Mouse (Mus musculus): ENCODE measurements around the gene Fndc9. TPM values are rescaled to one million over a fixed set of nuclear protein-coding genes. Genes with fewer than 3 reads are reported as not detected.

The Fndc9 gene
- polyA plus RNA-seq, 1 experiment from 2014 or later, result 0.45 TPM

DNA sequence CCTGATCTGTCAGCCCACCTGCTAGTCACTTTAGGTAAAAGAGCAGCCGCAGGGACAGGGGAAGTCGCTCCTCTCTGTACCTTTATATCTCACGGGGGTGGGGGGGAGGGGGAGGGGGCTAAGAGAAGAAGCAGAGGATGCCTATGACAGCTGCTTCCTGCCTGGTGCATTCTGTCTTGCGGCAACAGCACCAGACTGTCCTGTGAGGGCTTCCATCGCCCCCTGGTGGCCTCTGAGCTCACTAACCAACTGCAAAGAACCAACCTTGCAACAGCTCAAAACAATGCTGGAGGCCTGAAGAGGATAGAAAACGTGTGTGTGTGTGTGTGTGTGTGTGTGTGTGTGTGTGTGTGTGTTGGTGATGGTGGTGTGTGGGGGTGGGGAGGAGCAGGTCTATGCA is 40.0 kb downstream of the Fndc9 start:
- Histone ChIP-seq H3K4me2 (ENCODE audit: low read depth, low read length) (no peak overlapping the region), H3K4me1 (ENCODE audit: control insufficient read depth, insufficient read depth, low read length) (no peaks in the 10 kb centered on the region), H3K9me3 (ENCODE audit: control insufficient read depth, low read length) (no peaks in the 10 kb centered on the region), H3K36me3 (ENCODE audit: control insufficient read depth, insufficient read depth, low read length) (no peaks in the 10 kb centered on the region), H3K4me3 (ENCODE audit: low read depth, low read length) (no peak overlapping the region), H3K27ac (replicated peaks; ENCODE audit: low read depth, low read length) (no peak overlapping the region), H3K9ac (ENCODE audit: low read depth, low read length) (no peak overlapping the region), H3K27me3 (replicated peaks; ENCODE audit: control insufficient read depth, insufficient read depth, low read length) (no peaks in the 10 kb centered on the region)
- ATAC-seq (ENCODE audit: low read depth) (peak; percentile 70), DNase-seq (ENCODE audit: low spot score) (peak; percentile 85)
- 10% methylated on average over 4 of the region's 6 CpGs for WGBS

DNA sequence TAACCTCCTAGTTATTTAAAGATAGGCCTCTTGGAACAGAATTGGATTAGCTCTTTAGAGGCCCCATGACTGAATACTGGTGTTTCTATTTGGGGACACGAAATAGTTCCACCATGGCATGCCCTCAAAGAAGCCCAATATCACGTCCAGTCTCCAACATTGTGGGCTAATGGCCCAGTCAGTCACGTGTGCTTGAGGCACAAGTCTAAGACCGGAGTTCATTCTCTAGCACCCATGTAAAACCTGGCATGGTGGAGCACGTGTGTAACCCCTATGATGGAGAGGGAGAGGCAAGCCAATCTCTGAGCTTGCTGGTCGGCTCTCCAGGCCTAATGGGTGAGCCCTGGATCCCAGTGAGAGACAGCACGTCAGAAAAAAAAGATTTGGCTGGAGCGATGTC is 40.8 kb downstream of the Fndc9 start:
- WGBS, result 87% methylated on average over 8 of the region's 8 CpGs
- no peaks in the 10 kb centered on the region for H3K36me3 ChIP-seq (ENCODE audit: control insufficient read depth, insufficient read depth, low read length)

DNA sequence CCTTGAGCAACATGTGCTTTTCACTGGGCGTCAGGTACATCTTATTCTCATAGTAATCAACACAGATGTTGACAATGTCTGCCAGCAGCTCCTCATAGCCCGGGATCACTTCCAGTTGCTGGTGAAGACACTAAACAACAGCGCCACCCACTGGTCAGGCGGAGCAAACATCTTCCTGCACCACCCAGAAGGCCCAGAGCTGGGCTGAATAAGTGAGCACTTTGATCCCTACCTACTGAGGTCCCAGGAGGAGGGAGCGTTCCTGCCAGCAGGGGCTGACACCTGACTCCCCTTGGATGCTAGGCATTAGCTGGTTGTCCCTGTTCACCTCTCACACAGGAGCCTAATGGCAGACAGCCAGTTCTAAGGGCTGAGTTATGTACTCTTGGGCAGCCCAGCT is 41.4 kb downstream of the Fndc9 start:
- ATAC-seq (ENCODE audit: low read depth) (peak; percentile 50; the same call in 1 of the 2 replicates), DNase-seq (ENCODE audit: low spot score) (peak; percentile 8)
- Histone ChIP-seq H3K27ac (replicated peaks; ENCODE audit: low read depth, low read length) (no peak overlapping the region), H3K4me1 (ENCODE audit: control insufficient read depth, insufficient read depth, low read length) (no peaks in the 10 kb centered on the region), H3K36me3 (ENCODE audit: control insufficient read depth, insufficient read depth, low read length) (no peaks in the 10 kb centered on the region), H3K4me3 (ENCODE audit: low read depth, low read length) (no peak overlapping the region), H3K27me3 (replicated peaks; ENCODE audit: control insufficient read depth, insufficient read depth, low read length) (no peaks in the 10 kb centered on the region), H3K9me3 (ENCODE audit: control insufficient read depth, low read length) (no peaks in the 10 kb centered on the region), H3K9ac (ENCODE audit: low read depth, low read length) (no peak overlapping the region), H3K4me2 (ENCODE audit: low read depth, low read length) (no peak overlapping the region)
- WGBS, result 44% methylated on average over 5 of the region's 5 CpGs

More for the DNA sequence above, 40.8 kb downstream of the Fndc9 start:
- Histone ChIP-seq H3K4me1 (ENCODE audit: control insufficient read depth, insufficient read depth, low read length) (no peaks in the 10 kb centered on the region), H3K4me3 (ENCODE audit: low read depth, low read length) (no peak overlapping the region), H3K9ac (ENCODE audit: low read depth, low read length) (no peak overlapping the region), H3K27ac (replicated peaks; ENCODE audit: low read depth, low read length) (no peak overlapping the region), H3K9me3 (ENCODE audit: control insufficient read depth, low read length) (no peaks in the 10 kb centered on the region), H3K27me3 (replicated peaks; ENCODE audit: control insufficient read depth, insufficient read depth, low read length) (no peaks in the 10 kb centered on the region), H3K4me2 (ENCODE audit: low read depth, low read length) (no peak overlapping the region)
- no peak for ATAC-seq (ENCODE audit: low read depth)
- DNase-seq (ENCODE audit: low spot score), result no peak

DNA sequence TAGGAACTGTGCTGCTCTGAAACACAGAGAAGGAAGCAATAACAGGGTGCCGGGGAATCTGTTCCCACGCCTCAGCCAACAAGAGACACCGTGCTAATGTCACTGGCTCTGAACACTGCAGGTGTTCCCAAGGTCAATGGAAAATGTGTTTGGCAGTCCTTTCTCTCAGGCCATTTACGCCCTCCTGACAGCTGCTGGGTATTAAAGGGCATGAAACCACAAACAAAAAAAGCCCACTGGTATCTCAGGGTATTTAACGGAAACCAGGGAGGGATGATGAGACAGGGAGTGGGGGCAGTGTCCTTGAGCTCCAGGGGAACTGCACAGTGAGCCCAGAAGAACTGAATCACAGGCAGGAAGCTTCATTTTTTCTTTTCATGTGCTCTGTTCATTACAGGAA is 42.8 kb downstream of the Fndc9 start:
- Histone ChIP-seq H3K27me3 (replicated peaks; ENCODE audit: control insufficient read depth, insufficient read depth, low read length) (no peaks in the 10 kb centered on the region), H3K36me3 (ENCODE audit: control insufficient read depth, insufficient read depth, low read length) (no peaks in the 10 kb centered on the region), H3K4me3 (ENCODE audit: low read depth, low read length) (no peak overlapping the region), H3K4me2 (ENCODE audit: low read depth, low read length) (no peak overlapping the region), H3K4me1 (ENCODE audit: control insufficient read depth, insufficient read depth, low read length) (no peaks in the 10 kb centered on the region), H3K9ac (ENCODE audit: low read depth, low read length) (no peak overlapping the region), H3K27ac (replicated peaks; ENCODE audit: low read depth, low read length) (no peak overlapping the region), H3K9me3 (ENCODE audit: control insufficient read depth, low read length) (no peaks in the 10 kb centered on the region)
- 69% methylated on average over 5 of the region's 5 CpGs for WGBS
- ATAC-seq (ENCODE audit: low read depth) (no peak), DNase-seq (ENCODE audit: low spot score) (no peak)

DNA sequence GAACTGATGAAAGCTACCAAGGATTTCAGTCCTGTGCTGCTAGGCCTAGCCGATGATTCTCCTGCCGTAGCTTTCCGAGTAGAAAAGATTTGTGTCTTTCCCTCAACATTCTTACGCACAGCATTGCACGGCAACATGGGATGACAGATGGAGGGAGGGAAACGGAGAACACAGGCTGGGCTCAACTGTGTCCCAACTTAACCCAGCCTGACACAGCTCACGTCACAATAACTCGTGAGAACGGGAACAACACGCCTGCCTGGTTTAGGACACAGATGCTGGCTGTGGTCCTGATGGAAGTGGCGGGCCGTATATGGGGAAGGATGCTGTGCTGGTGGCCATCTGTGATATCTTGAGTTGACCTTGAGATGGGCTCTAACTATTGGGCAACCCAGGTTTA is 43.4 kb downstream of the Fndc9 start:
- Histone ChIP-seq H3K9ac (ENCODE audit: low read depth, low read length) (no peak overlapping the region), H3K27ac (replicated peaks; ENCODE audit: low read depth, low read length) (no peak overlapping the region), H3K9me3 (ENCODE audit: control insufficient read depth, low read length) (no peaks in the 10 kb centered on the region), H3K4me3 (ENCODE audit: low read depth, low read length) (no peak overlapping the region), H3K36me3 (ENCODE audit: control insufficient read depth, insufficient read depth, low read length) (no peaks in the 10 kb centered on the region), H3K27me3 (replicated peaks; ENCODE audit: control insufficient read depth, insufficient read depth, low read length) (no peaks in the 10 kb centered on the region), H3K4me1 (ENCODE audit: control insufficient read depth, insufficient read depth, low read length) (no peaks in the 10 kb centered on the region), H3K4me2 (ENCODE audit: low read depth, low read length) (no peak overlapping the region)
- WGBS, result 92% methylated on average over 12 of the region's 12 CpGs
- ATAC-seq (ENCODE audit: low read depth), result no peak
- DNase-seq (ENCODE audit: low spot score), result no peak

DNA sequence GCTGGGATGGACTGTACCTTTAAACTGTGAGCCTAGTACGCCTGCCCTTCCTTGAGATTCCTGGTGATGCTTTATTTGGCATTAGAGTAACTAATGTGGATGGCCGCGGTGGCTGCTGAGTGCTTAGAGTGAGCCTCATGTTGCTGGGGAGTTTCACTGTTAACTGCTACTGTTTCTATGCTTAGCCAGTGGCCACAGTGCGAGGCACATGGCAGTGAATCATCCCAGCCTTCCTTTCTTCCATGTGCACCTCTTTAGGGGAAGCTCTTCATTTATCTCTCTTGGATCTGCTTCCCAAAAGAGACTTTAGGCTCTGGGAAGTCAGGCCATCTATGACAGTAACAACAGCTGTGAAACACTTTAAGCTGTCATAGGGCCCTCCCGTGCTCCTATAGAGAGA is 47.3 kb downstream of the Fndc9 start:
- H3K36me3 ChIP-seq (ENCODE audit: control insufficient read depth, insufficient read depth, low read length), result no peaks in the 10 kb centered on the region
- H3K27ac ChIP-seq (replicated peaks; ENCODE audit: low read depth, low read length), result no peak overlapping the region
- DNase-seq (ENCODE audit: low spot score), result no peak
- no peaks in the 10 kb centered on the region for H3K4me1 ChIP-seq (ENCODE audit: control insufficient read depth, insufficient read depth, low read length)
- no peaks in the 10 kb centered on the region for H3K27me3 ChIP-seq (replicated peaks; ENCODE audit: control insufficient read depth, insufficient read depth, low read length)
- WGBS, result 91% methylated on average over 5 of the region's 5 CpGs
- H3K4me3 ChIP-seq (ENCODE audit: low read depth, low read length), result no peak overlapping the region
- H3K9me3 ChIP-seq (ENCODE audit: control insufficient read depth, low read length), result no peaks in the 10 kb centered on the region
- ATAC-seq (ENCODE audit: low read depth), result no peak
- no peak overlapping the region for H3K4me2 ChIP-seq (ENCODE audit: low read depth, low read length)
- H3K9ac ChIP-seq (ENCODE audit: low read depth, low read length), result no peak overlapping the region

DNA sequence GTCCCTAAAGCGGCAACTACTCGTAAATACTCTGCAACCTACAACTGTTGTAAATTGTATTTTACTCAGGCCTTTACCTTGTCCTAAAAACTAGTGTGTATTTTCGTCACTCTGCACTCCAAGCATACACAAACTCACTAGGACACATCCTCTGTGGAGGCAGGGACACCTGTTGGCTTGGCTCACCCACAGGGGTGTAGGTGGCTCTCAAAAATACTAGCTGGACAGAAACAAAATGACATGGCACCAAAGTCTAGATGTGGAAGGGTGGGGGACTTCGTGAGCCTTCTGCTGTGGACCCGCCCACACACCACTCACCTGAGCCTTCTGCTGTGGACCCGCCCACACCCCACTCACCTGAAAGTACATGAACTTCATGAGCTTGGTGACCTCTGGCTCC is 48.5 kb downstream of the Fndc9 start:
- H3K36me3 ChIP-seq (ENCODE audit: control insufficient read depth, insufficient read depth, low read length), result no peaks in the 10 kb centered on the region
- ATAC-seq (ENCODE audit: low read depth) (no peak), DNase-seq (ENCODE audit: low spot score) (no peak)
- no peaks in the 10 kb centered on the region for H3K9me3 ChIP-seq (ENCODE audit: control insufficient read depth, low read length)
- H3K27ac ChIP-seq (replicated peaks; ENCODE audit: low read depth, low read length), result no peak overlapping the region
- H3K4me2 ChIP-seq (ENCODE audit: low read depth, low read length), result no peak overlapping the region
- H3K4me1 ChIP-seq (ENCODE audit: control insufficient read depth, insufficient read depth, low read length), result no peaks in the 10 kb centered on the region
- H3K4me3 ChIP-seq (ENCODE audit: low read depth, low read length), result no peak overlapping the region
- no peak overlapping the region for H3K9ac ChIP-seq (ENCODE audit: low read depth, low read length)
- no peaks in the 10 kb centered on the region for H3K27me3 ChIP-seq (replicated peaks; ENCODE audit: control insufficient read depth, insufficient read depth, low read length)
- 94% methylated on average over 6 of the region's 6 CpGs for WGBS

DNA sequence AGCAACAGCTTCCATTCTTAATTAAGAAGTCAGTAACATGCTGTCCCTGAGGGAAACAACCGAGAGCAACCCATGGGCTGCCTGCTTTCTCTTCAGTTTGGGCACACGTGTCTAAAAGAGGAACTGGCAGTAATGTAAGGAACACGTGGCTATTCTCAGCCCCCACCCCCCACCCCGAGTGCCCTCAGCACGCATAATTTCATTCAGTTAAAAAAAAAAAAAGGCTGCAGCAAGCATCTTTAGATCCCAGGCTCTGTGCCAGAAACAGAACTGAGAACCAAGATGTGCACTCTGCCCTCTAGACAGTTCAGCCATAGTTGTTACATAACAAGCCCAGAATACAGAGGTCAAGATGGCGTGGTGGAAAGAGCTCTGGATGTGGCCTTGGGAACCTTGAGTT is 51.5 kb downstream of the Fndc9 start:
- H3K27me3 ChIP-seq (replicated peaks; ENCODE audit: control insufficient read depth, insufficient read depth, low read length), result no peaks in the 10 kb centered on the region
- H3K4me1 ChIP-seq (ENCODE audit: control insufficient read depth, insufficient read depth, low read length), result 0 out of 2 replicates have a peak, but pooled peaks cover 6% of the 10 kb centered on the region
- DNase-seq (ENCODE audit: low spot score), result peak; percentile 38

DNA sequence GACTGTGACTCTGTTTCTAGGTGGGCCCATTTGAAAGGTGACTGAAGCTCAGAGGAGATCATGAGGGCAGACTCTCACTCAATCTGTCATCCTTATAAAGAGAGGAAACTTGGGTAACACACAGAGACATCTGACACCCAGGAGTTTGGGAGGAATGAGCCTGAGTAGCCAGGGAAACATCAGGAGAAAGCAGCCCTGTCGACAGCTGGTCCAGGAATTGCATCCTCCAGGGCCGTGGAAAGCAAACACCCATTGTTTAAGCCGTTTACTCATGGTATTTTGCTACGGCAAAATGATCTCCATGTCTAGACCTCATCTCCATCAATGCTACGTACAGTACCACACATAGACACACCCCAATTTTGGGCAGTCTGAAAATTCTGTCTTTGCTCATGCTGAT is 52.8 kb downstream of the Fndc9 start:
- DNase-seq (ENCODE audit: low spot score) (no peak), ATAC-seq (ENCODE audit: low read depth) (peak; percentile 45)
- H3K27ac ChIP-seq (replicated peaks; ENCODE audit: low read depth, low read length), result no peak overlapping the region
- H3K36me3 ChIP-seq (ENCODE audit: control insufficient read depth, insufficient read depth, low read length), result no peaks in the 10 kb centered on the region
- no peaks in the 10 kb centered on the region for H3K9me3 ChIP-seq (ENCODE audit: control insufficient read depth, low read length)
- H3K27me3 ChIP-seq (replicated peaks; ENCODE audit: control insufficient read depth, insufficient read depth, low read length), result no peaks in the 10 kb centered on the region
- no peak overlapping the region for H3K4me3 ChIP-seq (ENCODE audit: low read depth, low read length)
- H3K9ac ChIP-seq (ENCODE audit: low read depth, low read length), result no peak overlapping the region
- 45% methylated on average over 5 of the region's 5 CpGs for WGBS
- no peak overlapping the region for H3K4me2 ChIP-seq (ENCODE audit: low read depth, low read length)
- 0 out of 2 replicates have a peak, but pooled peaks cover 6% of the 10 kb centered on the region for H3K4me1 ChIP-seq (ENCODE audit: control insufficient read depth, insufficient read depth, low read length)

More for the DNA sequence above, 51.5 kb downstream of the Fndc9 start:
- Histone ChIP-seq H3K36me3 (ENCODE audit: control insufficient read depth, insufficient read depth, low read length) (no peaks in the 10 kb centered on the region), H3K9ac (ENCODE audit: low read depth, low read length) (no peak overlapping the region), H3K27ac (replicated peaks; ENCODE audit: low read depth, low read length) (no peak overlapping the region), H3K9me3 (ENCODE audit: control insufficient read depth, low read length) (no peaks in the 10 kb centered on the region), H3K4me2 (ENCODE audit: low read depth, low read length) (no peak overlapping the region), H3K4me3 (ENCODE audit: low read depth, low read length) (no peak overlapping the region)
- ATAC-seq (ENCODE audit: low read depth), result no peak
- 31% methylated on average over 6 of the region's 6 CpGs for WGBS

All from embryonic facial prominence, embryonic 14.5 days (tissue).